Mouse (Mus musculus) thymus, adult 2 months (tissue): ENCODE measurements around the gene Smurf2. TPM values are rescaled to one million over a fixed set of nuclear protein-coding genes. Genes with fewer than 3 reads are reported as not detected.
"Not testable (repeated sequence)": the region's sequence is repeated elsewhere in the genome, so short reads cannot be mapped to it uniquely, and the experiment has no call there.

Experiments
- DNase-seq: peaks from one replicate; pipeline ENCODE4 v3.0.0; 2021
- H3K27ac ChIP-seq: fragments of 200-500 bp; 2 replicates; pipeline ENCODE4 v1.5.1; 2012; ENCODE audit warnings: low read length, control low read depth; ENCODE audit not compliant: control insufficient read depth, insufficient read depth
- H3K27me3 ChIP-seq: fragments of 200-500 bp; 2 replicates; pipeline ENCODE4 v1.6.1; 2012; ENCODE audit warnings: mild to moderate bottlenecking, low read length, moderate library complexity, mixed read lengths; ENCODE audit not compliant: control insufficient read depth, insufficient read depth
- H3K36me3 ChIP-seq: fragments of 200-500 bp; 2 replicates; pipeline ENCODE4 v1.6.1; 2012; ENCODE audit warnings: mild to moderate bottlenecking, low read length, moderate library complexity; ENCODE audit not compliant: control insufficient read depth, insufficient read depth
- H3K4me1 ChIP-seq: fragments of 200-500 bp; replicated peaks from 2 replicates; pipeline ENCODE4 v1.6.1; 2012; ENCODE audit warnings: low read length; ENCODE audit not compliant: control insufficient read depth, insufficient read depth
- H3K4me3 ChIP-seq: fragments of 200-500 bp; 2 replicates; pipeline ENCODE4 v1.5.1; 2012; ENCODE audit warnings: mild to moderate bottlenecking, low read length, control low read depth, moderate library complexity; ENCODE audit not compliant: control insufficient read depth, insufficient read depth
- CTCF ChIP-seq: fragments of 200-500 bp; IDR thresholded peaks from 2 replicates; pipeline ENCODE4 v1.5.1; 2012; ENCODE audit warnings: mild to moderate bottlenecking, control low read depth, low read length, moderate library complexity, borderline replicate concordance; ENCODE audit not compliant: control insufficient read depth, poor library complexity, insufficient read depth; ENCODE audit errors: extremely low read depth
- POLR2A ChIP-seq: fragments of 200-500 bp; IDR thresholded peaks from 2 replicates; pipeline ENCODE4 v1.6.1; 2012; ENCODE audit warnings: mild to moderate bottlenecking, low read length, control low read depth, moderate library complexity; ENCODE audit not compliant: control insufficient read depth, poor library complexity, insufficient read depth; ENCODE audit errors: extremely low read depth
- WGBS: fragments of 180-500 bp; shearing (Covaris S2); methylation state at CpG from one replicate; pipeline ENCODE4 v1.1.7; 2018; 5-methylcytosine and 5-hydroxymethylcytosine counted together
- polyA plus RNA-seq: library from polyadenylated mRNA; depleted of rRNA; stranded (reverse); fragments of >200 nt; gene quantifications from 2 replicates; pipeline ENCODE4 v1.2.3, GENCODE M21; 2012

Smurf2 gene
- polyA plus RNA-seq, 1 experiment, result 9.9 TPM

- peaks cover 73% of the 10 kb centered on the region for H3K36me3 ChIP-seq
- DNase-seq, result no peak
Measured at GRCm38 (mm10) chr11:106816316-106816715, 104.2 kb downstream of the Smurf2 start.

GRCm38 (mm10) chr11:106815761-106816160 is 104.8 kb downstream of the Smurf2 start:
- WGBS, result 90% methylated on average over 2 of the region's 2 CpGs

More at GRCm38 (mm10) chr11:106816316-106816715, 104.2 kb downstream of the Smurf2 start:
- WGBS, result 96% methylated on average over 7 of the region's 7 CpGs
- no peak overlapping the region for H3K27ac ChIP-seq
- H3K4me3 ChIP-seq, result no peak overlapping the region
- no peaks in the 10 kb centered on the region for H3K4me1 ChIP-seq
- H3K27me3 ChIP-seq, result no peaks in the 10 kb centered on the region
- TF ChIP-seq CTCF, result no peak
- no peak for TF ChIP-seq POLR2A

GRCm38 (mm10) chr11:106815331-106815730 is 105.2 kb downstream of the Smurf2 start:
- DNase-seq, result no peak
- no peak overlapping the region for H3K27ac ChIP-seq
- WGBS, result 94% methylated on average over 2 of the region's 2 CpGs
- no peak overlapping the region for H3K4me3 ChIP-seq
- H3K36me3 ChIP-seq, result peaks cover 82% of the 10 kb centered on the region
- no peaks in the 10 kb centered on the region for H3K27me3 ChIP-seq
- no peak for TF ChIP-seq CTCF
- TF ChIP-seq POLR2A, result no peak
- H3K4me1 ChIP-seq, result no peaks in the 10 kb centered on the region

More at GRCm38 (mm10) chr11:106815761-106816160, 104.8 kb downstream of the Smurf2 start:
- TF ChIP-seq POLR2A (no peak), CTCF (no peak)
- Histone ChIP-seq H3K36me3 (peaks cover 78% of the 10 kb centered on the region), H3K27ac (no peak overlapping the region), H3K27me3 (no peaks in the 10 kb centered on the region), H3K4me1 (no peaks in the 10 kb centered on the region), H3K4me3 (no peak overlapping the region)
- no peak for DNase-seq

- Histone ChIP-seq H3K4me1 (no peaks in the 10 kb centered on the region), H3K36me3 (peaks cover 88% of the 10 kb centered on the region), H3K27ac (no peak overlapping the region), H3K27me3 (no peaks in the 10 kb centered on the region), H3K4me3 (no peak overlapping the region)
- no peak for DNase-seq
- TF ChIP-seq CTCF (no peak), POLR2A (no peak)
- 89% methylated on average over 14 of the region's 14 CpGs for WGBS
Measured at GRCm38 (mm10) chr11:106814601-106815320, 105.8 kb downstream of the Smurf2 start.

- H3K4me1 ChIP-seq, result no peaks in the 10 kb centered on the region
- no peak overlapping the region for H3K27ac ChIP-seq
- DNase-seq, result no peak
- TF ChIP-seq POLR2A, result no peak
- no peak for TF ChIP-seq CTCF
- peaks cover 80% of the 10 kb centered on the region for H3K36me3 ChIP-seq
- H3K27me3 ChIP-seq, result no peaks in the 10 kb centered on the region
- H3K4me3 ChIP-seq, result no peak overlapping the region
- WGBS, result 98% methylated on average over 7 of the region's 7 CpGs
Measured at GRCm38 (mm10) chr11:106812410-106813136, 107.9 kb downstream of the Smurf2 start.

- 88% methylated on average over 1 of the region's 1 CpGs for WGBS
- H3K36me3 ChIP-seq, result peaks cover 63% of the 10 kb centered on the region
- not testable (repeated sequence) for H3K27ac ChIP-seq
Measured at GRCm38 (mm10) chr11:106807442-106807841, 113.1 kb downstream of the Smurf2 start.

More at GRCm38 (mm10) chr11:106807442-106807841, 113.1 kb downstream of the Smurf2 start:
- not testable (repeated sequence) for H3K4me3 ChIP-seq, H3K27me3 ChIP-seq, H3K4me1 ChIP-seq, DNase-seq
